ENCODE assay signal across 13 mouse cellular contexts in genomic region chr1:152798125-152798524, GRCm38 (mm10). TPM values are rescaled to one million over a fixed set of nuclear protein-coding genes. Genes with fewer than 3 reads are reported as not detected.
DNase-seq lines count a peak whose midpoint lies in the region; ATAC-seq and TF ChIP-seq lines count a peak whose summit lies in the region.
"Had no signal": no experiment of that assay in that cellular context is flagged by ENCODE, and none has a peak within 500 bp of the region (broad histone marks: within the 10 kb centered on the region; RNA-seq: fewer than 3 reads in every experiment).

No protein-coding gene starts in this region.

- peaks cover 10% of the 10 kb centered on the region; the same call in 1 of the 2 replicates for H3K4me1 ChIP-seq in spleen, adult 2 months (ENCODE audit: control insufficient read depth, insufficient read depth, insufficient read length)
- peaks cover 18% of the 10 kb centered on the region for H3K4me1 ChIP-seq in liver, embryonic 13.5 days (replicated peaks)
- H3K4me1 ChIP-seq in small intestine, adult 2 months (ENCODE audit: control insufficient read depth, insufficient read depth, insufficient read length, low read length) = peaks cover 3% of the 10 kb centered on the region; the same call in 1 of the 2 replicates

- DNase-seq in gastrocnemius, adult 2 months = no peak
- no peak for DNase-seq in gastrocnemius, adult 8-10 months (ENCODE audit: low spot score in 2 of 2)
- peak; percentile 30 to 90 for DNase-seq in spleen, adult 2 months (ENCODE audit: low read depth in 1 of 2, low spot score in 2 of 2)
- no peak for DNase-seq in spleen, postnatal 4 days (ENCODE audit: low spot score in 2 of 2)
- DNase-seq in liver, embryonic 13.5 days = no peak
- DNase-seq in adrenal gland, postnatal 10 days = no peak
- no peak for DNase-seq in frontal cortex, postnatal 25 days (ENCODE audit: low spot score in 2 of 2)
- DNase-seq: cerebellum, adult 2 months; gastrocnemius, postnatal 36 days; midbrain, embryonic 14.5 days had no signal

- TF ChIP-seq CTCF in gastrocnemius, adult 2 months (IDR thresholded peaks at IDR 0.05) = no peak
- TF ChIP-seq CTCF in spleen, adult 2 months (IDR thresholded peaks at IDR 0.05; ENCODE audit: extremely low read depth, insufficient read depth, insufficient read length, insufficient replicate concordance) = no peak
- TF ChIP-seq CTCF in small intestine, adult 2 months (IDR thresholded peaks at IDR 0.05; ENCODE audit: extremely low read depth, insufficient read length, insufficient replicate concordance, low read depth, low read length) = no peak

- no peaks in the 10 kb centered on the region for H3K27me3 ChIP-seq in spleen, adult 2 months (ENCODE audit: control insufficient read depth, insufficient read depth, low read length)
- no peaks in the 10 kb centered on the region for H3K27me3 ChIP-seq in liver, embryonic 13.5 days
- H3K27me3 ChIP-seq in small intestine, adult 2 months (ENCODE audit: control insufficient read depth, insufficient read depth, low read length) = no peaks in the 10 kb centered on the region

- H3K9ac ChIP-seq in liver, embryonic 13.5 days = no peak overlapping the region

- 0 out of 2 replicates have a peak, but pooled peaks have one; percentile 17 for ATAC-seq in liver, embryonic 13.5 days (ENCODE audit: low read depth)

- H3K36me3 ChIP-seq in spleen, adult 2 months (ENCODE audit: control insufficient read depth, insufficient read depth, low read length) = no peaks in the 10 kb centered on the region
- H3K36me3 ChIP-seq in liver, embryonic 13.5 days = no peaks in the 10 kb centered on the region
- no peaks in the 10 kb centered on the region for H3K36me3 ChIP-seq in small intestine, adult 2 months (ENCODE audit: control insufficient read depth, insufficient read depth, low read length)

- no peak overlapping the region for H3K4me3 ChIP-seq in gastrocnemius, adult 2 months
- no peak overlapping the region for H3K4me3 ChIP-seq in spleen, adult 2 months (ENCODE audit: extremely low read depth, insufficient read depth, insufficient read length)
- H3K4me3 ChIP-seq in liver, embryonic 13.5 days (replicated peaks) = no peak overlapping the region
- no peak overlapping the region for H3K4me3 ChIP-seq in small intestine, adult 2 months (ENCODE audit: low read depth, low read length)

- 18% methylated on average over 9 of the region's 9 CpGs for WGBS in spleen, adult 2 months
- 19% methylated on average over 9 of the region's 9 CpGs for WGBS in liver, embryonic 13.5 days (ENCODE audit: insufficient replicate concordance)
- whole genome bisulfite sequencing in small intestine, adult 2 months = 43% methylated on average over 9 of the region's 9 CpGs

- TF ChIP-seq POLR2A in spleen, adult 2 months (IDR thresholded peaks at IDR 0.05; ENCODE audit: low read depth, low read length) = no peak
- no peak for TF ChIP-seq POLR2A in small intestine, adult 2 months (IDR thresholded peaks at IDR 0.05; ENCODE audit: low read depth, low read length)

- H3K4me2 ChIP-seq in liver, embryonic 13.5 days = no peak overlapping the region

- H3K9me3 ChIP-seq in liver, embryonic 13.5 days (replicated peaks) = no peaks in the 10 kb centered on the region

- intact Hi-C loops in gastrocnemius, adult 2 months (cut with DNase I) = loop anchor here (10.0 kb wide), 1 partner anchor 587 kb away; no protein-coding TSS in a partner anchor

- H3K27ac ChIP-seq in gastrocnemius, adult 2 months = peak overlapping the region; percentile 21
- peak overlapping the region; percentile 49 for H3K27ac ChIP-seq in spleen, adult 2 months (ENCODE audit: insufficient read depth, low read length)
- no peak overlapping the region for H3K27ac ChIP-seq in liver, embryonic 13.5 days
- H3K27ac ChIP-seq in small intestine, adult 2 months (ENCODE audit: insufficient read depth, low read depth, low read length) = peak overlapping the region; percentile 18

RNA-seq across cellular contexts. Expression of gene Ncf2, which starts 1.9 kb away (rescaled TPM):
- under 1 TPM; 0.67 to 0.87 TPM for total RNA-seq in gastrocnemius, adult 2 months (2021)
- 1 to 10 TPM in 1 of 4 experiments, under 1 TPM in 3; 0.34 to 1.1 (median 0.48) TPM for total RNA-seq in gastrocnemius, adult 8-10 months (2022)
- 29.7 and 33.7 TPM in 2 replicates for polyA plus RNA-seq in spleen, adult 2 months (2012; rRNA removed)
- polyA plus RNA-seq in liver, embryonic 13.5 days (2015; fragmentation: Nextera tagmentation; extraction: Ambion mirVana) = 8.6 and 10.1 TPM in 2 replicates
- polyA plus RNA-seq in small intestine, adult 2 months (2012; rRNA removed) = 3.0 and 5.4 TPM in 2 replicates
- total RNA-seq in adrenal gland, postnatal 10 days (2021) = 1 to 10 TPM; 5.1 to 7.8 TPM

RNA-seq across cellular contexts. Expression of gene Arpc5, which starts 31.8 kb away (rescaled TPM):
- 10 to 100 TPM in 1 of 2 experiments, 1 to 10 TPM in 1; 9.4 to 11.5 TPM for total RNA-seq in gastrocnemius, adult 2 months (2021)
- total RNA-seq in gastrocnemius, adult 8-10 months (2022) = 1 to 10 TPM; 7.3 to 9.8 (median 8.7) TPM
- 91.9 and 147 TPM in 2 replicates for polyA plus RNA-seq in spleen, adult 2 months (2012; rRNA removed)
- polyA plus RNA-seq in liver, embryonic 13.5 days (2015; fragmentation: Nextera tagmentation; extraction: Ambion mirVana) = 169 and 198 TPM in 2 replicates
- 76.3 and 102 TPM in 2 replicates for polyA plus RNA-seq in small intestine, adult 2 months (2012; rRNA removed)
- total RNA-seq in adrenal gland, postnatal 10 days (2021) = 100 to 1,000 TPM; 106 to 107 TPM

RNA-seq across cellular contexts. Expression of gene Rgl1, which starts 32.0 kb away (rescaled TPM):
- 10 to 100 TPM in 1 of 2 experiments, 1 to 10 TPM in 1; 9.7 to 10.2 TPM for total RNA-seq in gastrocnemius, adult 2 months (2021)
- 1 to 10 TPM; 2.9 to 9.4 (median 5.3) TPM for total RNA-seq in gastrocnemius, adult 8-10 months (2022)
- polyA plus RNA-seq in spleen, adult 2 months (2012; rRNA removed) = 14.4 and 14.7 TPM in 2 replicates
- polyA plus RNA-seq in liver, embryonic 13.5 days (2015; fragmentation: Nextera tagmentation; extraction: Ambion mirVana) = 11.8 and 13.3 TPM in 2 replicates
- polyA plus RNA-seq in small intestine, adult 2 months (2012; rRNA removed) = 1.8 and 3.3 TPM in 2 replicates
- total RNA-seq in adrenal gland, postnatal 10 days (2021) = 10 to 100 TPM; 37.0 to 57.0 TPM

RNA-seq across cellular contexts. Expression of gene Apobec4, which starts 47.8 kb away (rescaled TPM):
- total RNA-seq in gastrocnemius, adult 2 months (2021) = not detected
- total RNA-seq in gastrocnemius, adult 8-10 months (2022) = not detected
- polyA plus RNA-seq in spleen, adult 2 months (2012; rRNA removed) = not detected in 2 replicates
- not detected in 2 replicates for polyA plus RNA-seq in liver, embryonic 13.5 days (2015; fragmentation: Nextera tagmentation; extraction: Ambion mirVana)
- polyA plus RNA-seq in small intestine, adult 2 months (2012; rRNA removed) = not detected in 2 replicates
- total RNA-seq in adrenal gland, postnatal 10 days (2021) = not detected
- total RNA-seq: gastrocnemius, postnatal 36 days had no signal
- polyA plus RNA-seq: cerebellum, adult 2 months; kidney, embryonic 14.5 days; midbrain, embryonic 14.5 days; stomach, embryonic 16.5 days had no signal

Comparison
In these comparisons a context has a peak if more than half of its experiments do, and no peak if none do; other contexts are left out.
1. DNase-seq: peak in spleen, adult 2 months (2 of 2); none in gastrocnemius, adult 2 months (single experiment), gastrocnemius, adult 8-10 months (0 of 2), spleen, postnatal 4 days (0 of 2), liver, embryonic 13.5 days (single experiment), adrenal gland, postnatal 10 days (single experiment) and frontal cortex, postnatal 25 days (0 of 2).
2. RNA of gene Arpc5, which starts 31.8 kb away (total RNA-seq): 106 to 107 TPM in adrenal gland, postnatal 10 days; 9.4 to 11.5 TPM in gastrocnemius, adult 2 months and 7.3 to 9.8 TPM in gastrocnemius, adult 8-10 months; every median in the first group is over 4 times any median in the second.